Mouse (Mus musculus) ovary, postnatal 36 days (tissue): Measurements from ENCODE around the gene Dtx4.

ENCODE experiments used
- DNase-seq: peaks from one replicate; pipeline ENCODE4 v3.0.0; 2022; ENCODE audit warnings: low spot score, mixed read lengths

Gene Dtx4

GRCm38 (mm10) chr19:12418312-12418711 lies 82.9 kb downstream of the Dtx4 start:
- DNase-seq = no peak

- no peak for DNase-seq
These were observed 83.9 kb downstream of the Dtx4 start, which contains the start of gene Olfr1441 for GRCm38 (mm10) chr19:12417361-12417760. TSS of gene Olfr1441 (plus strand) at chr19:12417433.
